Mouse (Mus musculus) liver, postnatal 0 days (tissue): ENCODE measurements around the gene Fam129c. TPM values are rescaled to one million over a fixed set of nuclear protein-coding genes. Genes with fewer than 3 reads are reported as not detected.

ENCODE experiments used
- ATAC-seq: fragments of 200-750 bp; cut with Nextera tagmentation; 2 replicates; pipeline ENCODE4 v1.8.0; 2017; ENCODE audit warnings: mild to moderate bottlenecking, moderate library complexity
- DNase-seq: peaks from one replicate; pipeline ENCODE4 v3.0.0-alpha.2; 2016
- H3K27ac ChIP-seq: fragments of 300-500 bp; sonication (generic); 2 replicates; pipeline ENCODE4 v1.5.1; 2014; ENCODE audit warnings: antibody characterized with exemption, moderate library complexity, mild to moderate bottlenecking, low read depth
- H3K27me3 ChIP-seq: fragments of 300-500 bp; sonication (generic); 2 replicates; pipeline ENCODE4 v1.6.1; 2014; ENCODE audit warnings: low read length, control low read depth, mixed read lengths; ENCODE audit not compliant: insufficient read depth
- H3K36me3 ChIP-seq: fragments of 300-500 bp; sonication (generic); replicated peaks from 2 replicates; pipeline ENCODE4 v1.6.1; 2014; ENCODE audit warnings: mild to moderate bottlenecking, control low read depth, low read length, moderate library complexity, mixed read lengths; ENCODE audit not compliant: insufficient read depth
- H3K4me1 ChIP-seq: fragments of 300-500 bp; sonication (generic); 2 replicates; pipeline ENCODE4 v1.6.1; 2014; ENCODE audit warnings: antibody characterized with exemption, mild to moderate bottlenecking, control low read depth; ENCODE audit not compliant: insufficient read depth
- H3K4me2 ChIP-seq: fragments of 300-500 bp; sonication (generic); 2 replicates; pipeline ENCODE4 v1.6.1; 2014; ENCODE audit warnings: low read depth, mild to moderate bottlenecking, low read length, moderate library complexity, mixed read lengths
- H3K4me3 ChIP-seq: fragments of 300-500 bp; sonication (generic); 2 replicates; pipeline ENCODE4 v1.5.1; 2014; ENCODE audit warnings: low read depth, low read length
- H3K9ac ChIP-seq: fragments of 300-500 bp; sonication (generic); replicated peaks from 2 replicates; pipeline ENCODE4 v1.6.1; 2014; ENCODE audit warnings: mild to moderate bottlenecking, moderate library complexity
- H3K9me3 ChIP-seq: fragments of 300-500 bp; sonication (generic); 2 replicates; pipeline ENCODE4 v1.6.1; 2016; ENCODE audit warnings: mild to moderate bottlenecking, control low read depth, low read length, mixed read lengths
- CTCF ChIP-seq: sonication (generic); IDR thresholded peaks from 2 replicates; pipeline ENCODE4 v1.5.1; 2016; ENCODE audit warnings: antibody characterized with exemption, low read depth
- EP300 ChIP-seq: IDR thresholded peaks from 2 replicates; pipeline ENCODE4 v1.6.1; 2016; ENCODE audit warnings: antibody characterized with exemption, low read depth, mild to moderate bottlenecking
- WGBS: fragments of 180-500 bp; shearing (Covaris S2); extraction: QIAGEN DNeasy Blood & Tissue Kit; methylation state at CpG from one replicate; pipeline ENCODE4 v1.1.7; 2014; ENCODE audit not compliant: insufficient replicate concordance; 5-methylcytosine and 5-hydroxymethylcytosine counted together
- polyA plus RNA-seq: library from polyadenylated mRNA; unstranded; fragments of >200 nt; fragmentation: Nextera tagmentation; extraction: Ambion mirVana; gene quantifications from 2 replicates; pipeline ENCODE4 v1.2.1, GENCODE M21; 2015

Gene Fam129c
- polyA plus RNA-seq, 1 experiment from 2014 or later, result 11.2 TPM

- H3K4me1 ChIP-seq, result peaks cover 34% of the 10 kb centered on the region
- no peak within 1 kb of the TSS for H3K4me2 ChIP-seq
- DNase-seq (no peak), ATAC-seq (no peak)
- no peaks in the 10 kb centered on the region for H3K36me3 ChIP-seq
- peaks cover 3% of the 10 kb centered on the region; the same call in 1 of the 2 replicates for H3K9me3 ChIP-seq
- H3K27ac ChIP-seq, result no peak within 1 kb of the TSS
- no peak for TF ChIP-seq CTCF
- no peak for TF ChIP-seq EP300
- no peak within 1 kb of the TSS for H3K9ac ChIP-seq
- 74% methylated on average over 3 of the region's 3 CpGs for WGBS
- no peak within 1 kb of the TSS for H3K4me3 ChIP-seq
- H3K27me3 ChIP-seq, result peaks cover 16% of the 10 kb centered on the region; the same call in 1 of the 2 replicates
Measured at GRCm38 (mm10) chr8:71566501-71566900, 30.9 kb upstream of the Fam129c start, which contains the start of gene Nxnl1. TSS of gene Nxnl1 (minus strand) at chr8:71566601.

DNA sequence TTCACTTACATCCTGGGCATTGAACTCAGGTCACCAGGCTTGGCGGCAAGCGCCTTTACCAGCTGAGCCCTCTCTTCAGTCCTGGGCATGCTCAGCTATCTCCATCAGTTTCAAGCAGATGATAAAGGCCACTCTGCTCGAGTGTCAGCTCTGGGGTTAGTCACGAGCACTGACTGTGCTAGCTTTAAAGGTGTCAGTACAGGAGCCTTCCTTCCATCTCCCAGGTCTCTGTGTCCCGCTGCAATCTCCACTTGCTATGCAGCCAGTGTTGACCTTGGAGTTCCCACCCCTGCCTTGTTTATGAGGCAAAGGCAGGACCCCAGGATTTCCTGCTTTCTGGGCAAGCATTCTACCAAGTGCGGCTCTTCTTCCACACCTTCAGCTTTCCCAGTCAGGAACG is 29.9 kb upstream of the Fam129c start:
- H3K4me2 ChIP-seq, result no peak overlapping the region
- TF ChIP-seq EP300 (no peak), CTCF (no peak)
- WGBS, result 74% methylated on average over 7 of the region's 7 CpGs
- peaks cover 32% of the 10 kb centered on the region for H3K4me1 ChIP-seq
- peaks cover 3% of the 10 kb centered on the region; the same call in 1 of the 2 replicates for H3K9me3 ChIP-seq
- no peak for DNase-seq
- no peak overlapping the region for H3K9ac ChIP-seq
- no peaks in the 10 kb centered on the region for H3K36me3 ChIP-seq
- H3K27ac ChIP-seq, result no peak overlapping the region
- no peak overlapping the region for H3K4me3 ChIP-seq
- no peak for ATAC-seq
- peaks cover 9% of the 10 kb centered on the region; the same call in 1 of the 2 replicates for H3K27me3 ChIP-seq

GRCm38 (mm10) chr8:71568387-71568937 is 29.0 kb upstream of the Fam129c start, which contains the start of gene Slc27a1:
TSS of gene Slc27a1 (plus strand) at chr8:71568882.
- Histone ChIP-seq H3K36me3 (no peaks in the 10 kb centered on the region), H3K4me2 (peak within 1 kb of the TSS; percentile 81), H3K9ac (peak within 1 kb of the TSS; percentile 55), H3K4me1 (peaks cover 27% of the 10 kb centered on the region), H3K27ac (peak within 1 kb of the TSS; percentile 90), H3K27me3 (peaks cover 3% of the 10 kb centered on the region; the same call in 1 of the 2 replicates), H3K4me3 (peak within 1 kb of the TSS; percentile 57), H3K9me3 (peaks cover 3% of the 10 kb centered on the region; the same call in 1 of the 2 replicates)
- ATAC-seq, result no peak
- no peak for DNase-seq
- TF ChIP-seq CTCF (no peak), EP300 (no peak)
- 27% methylated on average over 8 of the region's 13 CpGs for WGBS

- TF ChIP-seq CTCF (no peak), EP300 (no peak)
- 0 out of 2 replicates have a peak overlapping the region, but pooled peaks have one; percentile 44 for H3K27ac ChIP-seq
- H3K4me1 ChIP-seq, result peaks cover 27% of the 10 kb centered on the region
- no peaks in the 10 kb centered on the region for H3K36me3 ChIP-seq
- DNase-seq (no peak), ATAC-seq (no peak)
- no peak overlapping the region for H3K9ac ChIP-seq
- H3K4me3 ChIP-seq, result no peak overlapping the region
- H3K27me3 ChIP-seq, result peaks cover 3% of the 10 kb centered on the region; the same call in 1 of the 2 replicates
- 53% methylated on average over 6 of the region's 6 CpGs for WGBS
- peaks cover 3% of the 10 kb centered on the region; the same call in 1 of the 2 replicates for H3K9me3 ChIP-seq
- peak overlapping the region; percentile 81; the same call in 1 of the 2 replicates for H3K4me2 ChIP-seq
Measured at GRCm38 (mm10) chr8:71568941-71569340, 28.5 kb upstream of the Fam129c start.

DNA sequence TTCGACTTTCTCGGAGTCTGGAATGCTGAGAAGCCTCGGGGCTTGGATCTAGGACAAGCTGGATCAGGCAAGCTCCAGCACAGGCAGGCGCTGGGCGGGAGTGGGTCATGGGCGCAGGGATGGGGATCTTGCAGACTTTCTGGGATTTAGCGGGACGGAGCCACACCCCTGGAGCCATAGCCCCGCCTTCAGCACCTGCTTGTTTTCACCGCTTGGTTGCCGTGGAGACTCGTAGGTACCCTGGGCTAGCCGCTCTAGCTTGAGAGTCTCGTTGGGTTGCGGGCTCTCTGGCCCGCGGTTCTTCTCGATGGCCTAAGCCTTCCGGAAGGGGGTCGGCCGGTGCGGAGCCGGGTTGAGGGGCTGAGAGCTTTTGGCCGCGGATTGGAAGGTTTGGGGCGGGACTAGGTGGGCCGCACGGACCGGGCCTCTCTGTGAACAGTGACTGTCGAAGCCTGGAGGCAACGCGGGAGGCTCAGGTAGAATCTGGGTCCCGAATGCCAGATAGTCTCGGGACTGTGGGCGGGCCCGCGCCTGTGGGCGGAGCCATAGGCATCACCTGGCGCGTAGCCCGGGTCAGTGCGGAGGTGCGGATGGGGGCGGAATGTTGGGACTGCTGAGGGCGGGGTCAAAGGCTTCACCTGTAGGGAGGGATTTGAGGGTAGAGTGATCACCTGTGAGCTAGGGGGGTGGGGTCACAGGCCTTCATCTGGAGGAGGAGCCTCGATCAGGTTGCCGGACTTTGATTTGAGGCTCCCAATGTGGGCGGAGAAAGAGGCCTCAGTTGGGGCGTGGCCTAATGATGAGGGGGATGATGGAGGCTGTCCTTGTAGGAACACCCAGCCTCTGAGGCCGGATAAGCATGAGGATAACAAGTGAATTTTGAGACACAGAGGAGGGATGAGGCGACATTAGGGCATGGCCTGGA is 27.8 kb upstream of the Fam129c start:
- TF ChIP-seq EP300 (no peak), CTCF (no peak)
- peaks cover 27% of the 10 kb centered on the region for H3K4me1 ChIP-seq
- WGBS, result 3% methylated on average over 49 of the region's 51 CpGs
- peak overlapping the region; percentile 57 for H3K4me3 ChIP-seq
- H3K27ac ChIP-seq, result peak overlapping the region; percentile 90
- H3K9me3 ChIP-seq, result no peaks in the 10 kb centered on the region
- H3K27me3 ChIP-seq, result peaks cover 3% of the 10 kb centered on the region; the same call in 1 of the 2 replicates
- peak overlapping the region; percentile 81 for H3K4me2 ChIP-seq
- peak; percentile 88 for ATAC-seq
- H3K9ac ChIP-seq, result peak overlapping the region; percentile 55
- DNase-seq, result peak; percentile 85
- H3K36me3 ChIP-seq, result no peaks in the 10 kb centered on the region
